Mouse (Mus musculus) bone marrow, adult 2 months (tissue): ENCODE data around the gene Slc17a5. TPM values are rescaled to one million over a fixed set of nuclear protein-coding genes. Genes with fewer than 3 reads are reported as not detected.

ENCODE experiments used
- H3K27ac ChIP-seq: fragments of 200-500 bp; 2 replicates; pipeline ENCODE4 v1.5.1; 2012; ENCODE audit warnings: low read depth, mild to moderate bottlenecking, control low read depth, inconsistent platforms, low read length; ENCODE audit not compliant: control insufficient read depth, poor library complexity, insufficient read depth
- H3K4me1 ChIP-seq: fragments of 200-500 bp; 2 replicates; pipeline ENCODE4 v1.6.1; 2011; ENCODE audit warnings: low read length; ENCODE audit not compliant: control insufficient read depth, insufficient read depth
- H3K4me3 ChIP-seq: fragments of 200-500 bp; replicated peaks from 2 replicates; pipeline ENCODE3; 2011; ENCODE audit warnings: mild to moderate bottlenecking, low read depth, low read length, control low read depth; ENCODE audit not compliant: control insufficient read depth
- CTCF ChIP-seq: fragments of 200-500 bp; IDR thresholded peaks from 2 replicates; pipeline ENCODE4 v1.5.1; 2011; ENCODE audit warnings: low read length, control low read depth; ENCODE audit not compliant: control insufficient read depth, insufficient read depth
- POLR2A ChIP-seq: fragments of 200-500 bp; IDR thresholded peaks from 2 replicates; pipeline ENCODE4 v1.6.1; 2011; ENCODE audit warnings: low read depth, mild to moderate bottlenecking, control low read depth, low read length, borderline replicate concordance; ENCODE audit not compliant: control insufficient read depth
- WGBS: fragments of 180-500 bp; shearing (Covaris S2); methylation state at CpG from one replicate; pipeline ENCODE4 v1.1.7; 2018; 5-methylcytosine and 5-hydroxymethylcytosine counted together
- polyA plus RNA-seq: library from polyadenylated mRNA; stranded (reverse); fragments of >200 nt; gene quantifications from 2 replicates; pipeline ENCODE4 v1.2.4, GENCODE M21; 2011; ENCODE audit warnings: low replicate concordance; ENCODE audit not compliant: missing spikeins, insufficient read depth, insufficient read length

Slc17a5 gene
- polyA plus RNA-seq, 1 experiment, result 2.3 TPM

DNA sequence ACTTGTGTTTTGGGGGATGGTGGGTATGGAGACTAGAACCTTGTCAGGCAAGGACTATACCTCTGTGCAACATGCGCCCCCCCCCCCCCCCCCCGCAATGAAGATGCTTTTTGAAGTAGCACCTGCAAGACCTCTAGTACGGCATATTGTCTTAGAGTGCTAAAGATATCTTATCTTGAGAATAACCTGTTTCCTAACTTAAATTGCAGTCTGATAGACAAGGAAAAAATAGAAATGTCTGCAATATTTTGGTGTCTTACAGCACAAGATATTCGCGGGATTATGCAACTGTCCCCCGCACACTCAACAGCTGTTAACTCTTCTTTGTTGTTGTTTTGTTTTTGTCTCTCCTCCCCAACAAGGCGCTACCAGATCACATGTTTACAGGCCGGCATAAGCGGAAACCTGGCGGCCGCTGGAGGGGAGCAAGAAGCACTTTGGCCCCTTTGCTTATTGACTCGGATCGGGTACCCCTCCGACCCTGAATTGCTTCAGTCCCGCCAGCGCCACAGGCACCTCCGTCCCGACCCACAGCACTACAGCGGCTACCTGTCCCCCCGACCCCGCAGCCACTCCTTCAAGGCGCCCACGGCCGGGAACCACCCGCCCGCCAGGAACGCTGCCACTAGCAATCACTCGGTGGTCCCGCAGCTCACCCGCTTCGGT, 490 bp downstream of the Slc17a5 start:
- TF ChIP-seq POLR2A, result no peak
- no peak for TF ChIP-seq CTCF
- Histone ChIP-seq H3K4me3 (peak overlapping the region; percentile 91), H3K4me1 (no peaks in the 10 kb centered on the region), H3K27ac (peak overlapping the region; percentile 56)
- WGBS, result under 1% methylated on average over 31 of the region's 31 CpGs

DNA sequence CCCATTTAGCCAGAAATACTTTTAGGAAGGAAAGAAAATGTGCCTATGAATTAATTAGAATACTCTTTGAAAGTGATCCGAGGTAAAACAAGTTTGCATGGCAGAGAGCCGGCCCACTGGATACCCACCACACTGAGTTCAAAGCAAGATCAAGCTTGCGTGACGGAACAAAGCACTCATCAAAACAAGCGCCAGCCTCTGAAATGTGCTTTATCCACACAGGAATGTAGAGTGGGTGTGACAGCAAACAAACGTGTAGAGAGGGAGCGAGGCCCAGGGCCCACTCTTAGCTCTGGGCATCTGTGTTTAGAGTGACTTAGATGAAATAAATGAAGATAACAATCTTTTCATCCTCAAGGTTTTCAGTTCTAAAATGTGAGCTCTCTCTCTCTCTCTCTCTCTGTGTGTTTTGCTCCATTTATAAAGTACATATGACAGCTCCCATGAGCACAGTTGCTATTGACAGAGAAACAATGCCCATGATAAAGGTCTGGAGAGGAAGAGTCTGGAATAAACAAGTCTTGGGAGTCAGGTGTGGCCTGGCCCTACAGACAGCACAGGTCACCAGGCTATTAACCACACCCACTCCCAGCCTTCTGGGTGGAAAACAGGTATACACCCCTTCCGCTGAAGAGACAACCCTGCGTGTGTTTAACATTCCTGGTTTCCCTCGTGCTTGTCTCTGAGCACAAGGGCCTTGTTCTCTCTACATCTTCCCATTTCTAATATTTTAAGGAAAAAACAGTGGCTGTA, 8.0 kb downstream of the Slc17a5 start:
- TF ChIP-seq POLR2A, result no peak
- no peak for TF ChIP-seq CTCF
- Histone ChIP-seq H3K4me3 (no peak overlapping the region), H3K4me1 (no peaks in the 10 kb centered on the region; the same call in 1 of the 2 replicates), H3K27ac (no peak overlapping the region)
- WGBS, result 87% methylated on average over 10 of the region's 10 CpGs

DNA sequence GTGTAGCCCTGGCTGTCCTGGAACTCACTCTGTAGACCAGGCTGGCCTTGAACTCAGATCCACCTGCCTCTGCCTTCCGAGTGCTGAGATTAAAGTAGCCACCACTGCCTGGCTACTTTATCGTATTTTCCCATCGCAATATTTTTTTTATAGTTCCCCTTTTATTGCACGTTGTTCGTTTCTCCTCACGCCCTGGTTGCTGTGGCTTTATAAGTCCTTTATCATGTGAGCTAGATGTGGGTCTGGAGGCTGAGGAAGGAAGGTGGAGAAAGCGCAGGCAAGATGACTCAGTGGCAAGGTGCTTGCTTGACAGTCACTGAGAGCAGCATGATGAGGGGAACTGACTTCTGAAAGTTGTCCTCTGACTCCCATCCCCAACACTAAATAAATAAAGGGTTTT, 9.0 kb downstream of the Slc17a5 start:
- H3K4me3 ChIP-seq, result no peak overlapping the region
- no peak overlapping the region for H3K27ac ChIP-seq
- WGBS, result 12% methylated on average over 7 of the region's 7 CpGs
- TF ChIP-seq CTCF (no peak), POLR2A (no peak)
- H3K4me1 ChIP-seq, result no peaks in the 10 kb centered on the region; the same call in 1 of the 2 replicates

DNA sequence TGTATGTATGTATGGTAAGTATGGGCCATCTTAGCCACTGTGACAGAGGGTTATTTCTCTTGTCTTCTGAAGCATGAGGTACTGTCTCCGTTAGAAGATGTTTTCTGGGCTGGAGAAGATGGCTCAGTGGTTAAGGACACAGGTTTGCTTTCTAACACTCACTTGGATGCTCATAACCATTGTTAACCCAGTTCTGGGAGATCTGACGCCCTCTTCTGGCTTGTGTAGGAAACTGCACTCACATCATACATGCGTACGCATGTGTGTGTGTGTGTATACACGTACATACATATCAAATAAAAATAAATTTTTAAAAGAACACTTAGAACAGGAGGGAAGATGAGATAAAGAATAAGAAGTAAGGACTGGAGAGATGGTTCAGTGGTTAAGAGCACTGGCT, 11.4 kb downstream of the Slc17a5 start:
- Histone ChIP-seq H3K4me1 (no peaks in the 10 kb centered on the region; the same call in 1 of the 2 replicates), H3K27ac (no peak overlapping the region), H3K4me3 (no peak overlapping the region)
- no peak for TF ChIP-seq POLR2A
- no peak for TF ChIP-seq CTCF
- 89% methylated on average over 5 of the region's 5 CpGs for WGBS

DNA sequence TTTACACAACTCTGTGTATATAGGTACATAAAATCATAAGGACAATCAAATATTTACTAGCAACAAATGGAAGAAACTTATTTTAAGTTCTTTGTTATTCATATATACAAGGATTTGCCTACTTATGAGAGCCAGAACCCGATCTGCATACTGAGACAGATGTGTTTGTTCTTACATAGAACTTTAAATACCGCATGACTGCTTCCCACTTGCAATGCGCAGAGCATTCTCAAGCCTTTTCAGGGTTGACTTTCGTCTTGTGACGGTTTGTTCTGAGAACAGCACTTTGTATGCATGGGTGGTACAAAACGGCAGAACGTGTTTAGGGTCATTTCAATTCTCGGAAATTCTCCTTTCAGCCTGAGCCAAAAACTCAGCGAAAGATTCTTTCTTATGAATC, 17.9 kb downstream of the Slc17a5 start:
- 92% methylated on average over 9 of the region's 9 CpGs for WGBS
- Histone ChIP-seq H3K4me1 (no peaks in the 10 kb centered on the region), H3K27ac (no peak overlapping the region), H3K4me3 (no peak overlapping the region)
- no peak for TF ChIP-seq POLR2A
- TF ChIP-seq CTCF, result no peak

DNA sequence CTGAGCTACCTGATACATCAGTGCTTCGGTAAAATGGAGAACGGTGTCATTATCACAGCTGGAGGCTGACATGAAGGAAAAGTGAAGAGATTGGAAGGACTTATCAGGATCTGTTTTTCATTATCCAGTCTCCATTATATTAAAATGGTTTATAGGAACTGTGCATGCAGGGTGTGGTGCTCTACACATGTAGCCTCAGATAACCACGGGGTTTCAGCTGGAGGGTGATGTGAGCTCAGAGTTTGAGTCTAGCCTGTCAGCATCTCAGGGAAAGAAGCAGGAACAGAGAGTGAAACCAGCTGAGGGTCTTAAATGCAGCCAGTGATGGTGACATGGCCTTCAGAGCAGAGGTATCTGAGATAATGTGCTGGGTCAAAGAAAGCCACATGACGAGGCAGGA, 28.4 kb downstream of the Slc17a5 start:
- TF ChIP-seq POLR2A (no peak), CTCF (no peak)
- no peak overlapping the region for H3K4me3 ChIP-seq
- no peak overlapping the region for H3K27ac ChIP-seq
- 69% methylated on average over 4 of the region's 4 CpGs for WGBS
- H3K4me1 ChIP-seq, result no peaks in the 10 kb centered on the region

DNA sequence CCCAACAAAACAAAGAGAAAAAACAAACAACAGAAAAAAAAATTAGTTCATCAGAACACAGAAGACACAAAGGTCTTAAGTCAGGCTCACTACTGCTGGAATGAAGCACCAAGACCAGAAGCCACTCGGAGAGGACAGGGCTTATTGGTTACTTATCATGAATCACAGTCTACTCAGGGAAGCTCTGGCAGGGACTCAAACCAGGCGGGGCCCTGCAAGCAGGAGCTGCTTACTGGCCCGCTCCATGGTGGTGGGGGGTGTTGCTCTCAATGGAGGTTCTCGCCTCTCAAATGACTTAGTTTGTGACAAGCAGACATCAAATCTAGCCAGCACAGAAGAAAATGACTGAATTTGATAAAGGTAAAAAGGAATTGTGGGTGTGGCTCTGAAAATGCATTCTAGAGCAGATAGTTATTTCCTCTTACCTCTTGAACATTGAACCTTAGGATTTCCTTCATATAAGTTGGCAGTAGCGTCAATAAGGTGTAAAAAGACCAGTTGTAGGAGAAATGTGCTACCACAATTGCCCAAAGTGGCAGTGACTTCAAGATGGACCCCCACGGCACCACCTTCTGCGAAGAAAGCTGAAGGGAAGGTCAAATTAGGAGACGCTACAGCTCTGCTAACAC, 29.1 kb downstream of the Slc17a5 start:
- 72% methylated on average over 8 of the region's 8 CpGs for WGBS
- TF ChIP-seq POLR2A, result no peak
- no peak for TF ChIP-seq CTCF
- Histone ChIP-seq H3K4me1 (peaks cover under 1% of the 10 kb centered on the region; the same call in 1 of the 2 replicates), H3K27ac (no peak overlapping the region), H3K4me3 (no peak overlapping the region)

DNA sequence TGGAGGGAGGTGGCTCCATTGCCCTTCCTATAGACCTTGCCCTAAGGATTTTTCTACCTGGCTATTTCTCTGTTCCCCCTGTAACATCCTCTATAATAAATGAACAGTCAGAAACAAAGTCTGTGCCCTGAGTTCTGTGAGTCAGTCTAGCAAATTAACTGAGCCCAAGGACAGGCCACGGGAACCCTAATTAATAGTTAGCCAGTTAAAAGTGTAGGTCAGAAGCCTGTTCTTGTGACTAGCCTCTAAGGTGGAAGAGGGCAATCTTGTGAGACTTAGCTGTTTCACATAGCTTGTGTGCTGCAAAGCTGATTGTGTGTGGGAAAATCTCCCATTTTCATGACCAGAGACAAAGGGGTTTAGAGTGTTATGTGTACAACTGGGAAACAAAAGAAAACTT, 30.8 kb downstream of the Slc17a5 start:
- Histone ChIP-seq H3K4me3 (no peak overlapping the region), H3K4me1 (peaks cover 2% of the 10 kb centered on the region; the same call in 1 of the 2 replicates), H3K27ac (no peak overlapping the region)
- TF ChIP-seq CTCF (no peak), POLR2A (no peak)
- 91% methylated on average over 1 of the region's 1 CpGs for WGBS
